Mouse (Mus musculus): ENCODE measurements at regions not wholly inside any gene's neighbourhood (a gene's known extent, or its start where the extent isn't known, plus 50 kb on each side); places are given as distances from the start of the nearest gene placed in this dataset.

DNA sequence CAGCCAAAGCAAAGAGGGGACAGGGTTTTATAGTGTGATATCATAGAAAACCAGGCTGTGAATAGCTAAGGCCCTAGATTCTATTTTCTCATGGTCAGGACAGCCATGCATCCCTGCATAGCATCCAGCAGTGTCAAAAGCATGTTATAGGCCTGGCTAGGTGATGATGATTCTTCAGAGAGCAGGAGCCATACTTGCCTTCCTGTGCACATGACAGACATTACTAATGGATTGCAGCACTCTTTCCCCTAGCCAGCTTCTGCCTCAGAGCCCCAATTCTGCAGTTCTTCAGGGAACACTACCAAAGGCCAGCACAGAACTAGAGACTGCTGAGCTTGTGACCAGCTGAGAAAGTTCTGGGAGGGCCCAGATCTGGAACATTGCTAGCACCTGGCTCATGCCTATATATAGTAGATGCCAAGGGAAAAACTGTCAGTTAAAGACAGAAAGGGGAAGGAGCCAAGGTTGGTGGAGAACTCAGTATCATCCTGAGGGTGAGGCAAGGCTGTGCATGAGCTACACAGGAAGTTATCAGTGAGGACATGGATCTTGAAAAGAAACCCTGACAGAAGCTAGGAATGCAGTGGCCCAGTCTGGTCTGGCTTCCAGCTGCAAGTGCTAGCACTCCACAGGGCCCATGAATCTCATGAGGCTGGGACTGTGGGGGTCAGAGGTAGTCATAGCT is 95.6 kb downstream of the 1810010D01Rik start:
- TF ChIP-seq MAZ (IDR thresholded peaks at IDR 0.05; ENCODE audit: low read depth, low read length) (no peak), ELF1 (IDR thresholded peaks at IDR 0.05; ENCODE audit: low read depth, low read length) (no peak), BHLHE40 (IDR thresholded peaks at IDR 0.05; ENCODE audit: low read depth, low read length) (peak; percentile 27; the same call in 1 of the 2 replicates)
- no peak overlapping the region for H3K4me3 ChIP-seq (replicated peaks in 1 of 3; ENCODE audit: low read depth in 2 of 3, low read length in 2 of 3, poor library complexity in 1 of 3)
- H3K4me1 ChIP-seq (ENCODE audit: control insufficient read depth in 1 of 2, insufficient read depth in 2 of 2) = peaks cover 22 to 46% of the 10 kb centered on the region in 2 experiments
- no peak overlapping the region for H3K9ac ChIP-seq (ENCODE audit: insufficient read depth, low read depth)
- no peaks in the 10 kb centered on the region for H3K9me3 ChIP-seq (replicated peaks; ENCODE audit: low read length)
- H3K79me2 ChIP-seq (replicated peaks; ENCODE audit: control insufficient read depth, extremely low read depth, insufficient read depth, poor library complexity, severe bottlenecking) = no peaks in the 10 kb centered on the region
- peaks cover 16% of the 10 kb centered on the region for H3K27me3 ChIP-seq (replicated peaks)
- H3K27ac ChIP-seq (ENCODE audit: insufficient read depth, low read depth) = no peak overlapping the region
- no peaks in the 10 kb centered on the region for H3K36me3 ChIP-seq (replicated peaks in 1 of 2; ENCODE audit: control insufficient read depth in 1 of 2, insufficient read depth in 1 of 2, low read length in 1 of 2)
- H3K4me2 ChIP-seq (ENCODE audit: insufficient read depth, low read depth, poor library complexity, severe bottlenecking) = peak overlapping the region; percentile 58; the same call in 1 of the 2 replicates
- in situ Hi-C loops (cut with MboI; ENCODE audit: low pct_ligation_motif_present, low pct_unique_long_range_greater_than_20kb, low sequenced_read_pairs) (no loop called here), dilution Hi-C loops (cut with MboI; ENCODE audit: extremely low pct_ligation_motif_present, extremely low pct_unique_long_range_greater_than_20kb, low sequenced_read_pairs) (no loop called here)
- no peak for DNase-seq (ENCODE audit: extremely low read depth)

DNA sequence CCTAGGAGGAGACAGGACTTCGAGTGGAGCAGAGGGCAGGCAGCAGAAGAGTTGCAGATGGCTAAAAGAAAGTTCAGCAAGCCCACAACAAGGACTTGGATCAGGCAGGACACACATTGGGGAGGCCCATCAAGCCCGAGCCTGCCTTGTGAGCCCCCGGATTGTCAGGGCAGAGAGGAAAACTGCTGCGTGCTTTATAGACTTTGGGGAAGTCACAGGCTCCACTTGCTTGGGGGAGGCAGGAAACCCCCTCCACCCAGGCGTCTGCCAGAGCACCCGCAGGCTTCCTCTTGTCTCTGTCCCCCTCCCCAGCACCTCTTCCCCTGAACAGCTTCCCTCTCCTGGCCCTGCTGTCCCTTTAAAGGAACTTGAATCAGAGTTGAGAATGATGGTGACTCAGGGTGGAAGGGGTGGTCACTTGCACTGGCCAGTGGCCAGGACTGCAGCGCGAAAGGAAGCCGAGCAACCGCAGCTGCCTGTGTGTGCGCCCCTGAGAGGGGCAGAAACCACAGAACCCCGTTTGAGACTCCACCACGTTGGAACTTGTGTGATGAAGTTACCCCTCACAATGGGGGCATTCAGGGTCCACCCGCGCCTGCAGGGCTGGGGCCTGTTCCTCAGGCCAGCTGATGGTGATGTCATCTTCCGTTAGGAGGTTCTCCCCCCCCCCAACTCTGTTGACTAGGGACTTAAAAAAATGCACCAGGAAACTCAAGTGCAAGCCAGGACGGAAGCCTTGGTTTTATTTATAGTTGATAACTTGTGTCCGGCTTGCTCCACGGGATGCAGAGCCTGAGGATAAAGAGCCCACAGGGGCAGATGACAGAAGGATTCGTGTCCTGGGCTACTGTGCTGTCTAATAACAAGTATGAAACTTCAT is 96.4 kb downstream of the 1810010D01Rik start:
- TF ChIP-seq E2F4 (IDR thresholded peaks at IDR 0.05; ENCODE audit: insufficient replicate concordance, low read depth, low read length) (no peak), ZNF384 (IDR thresholded peaks at IDR 0.05; ENCODE audit: low read depth, low read length) (0 out of 2 replicates have a peak, but pooled peaks have one; percentile 39), PAX5 (IDR thresholded peaks at IDR 0.05; ENCODE audit: low read length) (no peak), NRF1 (IDR thresholded peaks at IDR 0.05; ENCODE audit: low read depth, low read length) (no peak), USF2 (conservative IDR thresholded peaks at IDR 0.05; ENCODE audit: low read depth, low read length) (no peak), TCF12 (IDR thresholded peaks at IDR 0.05; ENCODE audit: low read depth, low read length) (no peak), MXI1 (IDR thresholded peaks at IDR 0.05; ENCODE audit: low read depth, low read length) (no peak), GABPA (IDR thresholded peaks at IDR 0.05; ENCODE audit: insufficient replicate concordance, low read depth, low read length) (no peak), CHD2 (IDR thresholded peaks at IDR 0.05; ENCODE audit: low read length) (no peak), ETS1 (conservative IDR thresholded peaks at IDR 0.05; ENCODE audit: low read depth, low read length) (peak; percentile 10; the same call in 1 of the 2 replicates), MYC (IDR thresholded peaks at IDR 0.05; ENCODE audit: low read depth, low read length) (no peak), CHD1 (IDR thresholded peaks at IDR 0.05; ENCODE audit: low read depth, low read length) (no peak), JUN (IDR thresholded peaks at IDR 0.05; ENCODE audit: insufficient read depth, low read depth, low read length) (no peak), MAX (IDR thresholded peaks at IDR 0.05; ENCODE audit: low read length) (no peak), SMC3 (IDR thresholded peaks at IDR 0.05; ENCODE audit: low read depth, low read length) (no peak), UBTF (IDR thresholded peaks at IDR 0.05; ENCODE audit: low read depth, low read length) (no peak), JUND (conservative IDR thresholded peaks at IDR 0.05; ENCODE audit: low read depth, low read length) (no peak), MEF2A (IDR thresholded peaks at IDR 0.05; ENCODE audit: borderline replicate concordance, low read depth, low read length) (0 out of 2 replicates have a peak, but pooled peaks have one; percentile 19), POLR2AphosphoS2 (IDR thresholded peaks at IDR 0.05; ENCODE audit: low read depth, low read length) (no peak)
- Histone ChIP-seq H3K79me2 (replicated peaks; ENCODE audit: control insufficient read depth, extremely low read depth, insufficient read depth, poor library complexity, severe bottlenecking) (no peaks in the 10 kb centered on the region), H3K36me3 (replicated peaks in 1 of 2; ENCODE audit: control insufficient read depth in 1 of 2, insufficient read depth in 1 of 2, low read length in 1 of 2) (no peaks in the 10 kb centered on the region), H3K4me3 (replicated peaks in 1 of 3; ENCODE audit: low read depth in 2 of 3, low read length in 2 of 3, poor library complexity in 1 of 3) (no peak overlapping the region), H3K4me2 (ENCODE audit: insufficient read depth, low read depth, poor library complexity, severe bottlenecking) (peak overlapping the region; percentile 58), H3K27ac (ENCODE audit: insufficient read depth, low read depth) (peak overlapping the region; percentile 36; the same call in 1 of the 2 replicates), H3K27me3 (replicated peaks) (peaks cover 12% of the 10 kb centered on the region), H3K4me1 (ENCODE audit: control insufficient read depth in 1 of 2, insufficient read depth in 2 of 2) (peaks cover 22 to 46% of the 10 kb centered on the region in 2 experiments), H3K9me3 (replicated peaks; ENCODE audit: low read length) (no peaks in the 10 kb centered on the region), H3K9ac (ENCODE audit: insufficient read depth, low read depth) (no peak overlapping the region)
- DNase-seq (ENCODE audit: extremely low read depth) = no peak
- dilution Hi-C loops (cut with MboI; ENCODE audit: extremely low pct_ligation_motif_present, extremely low pct_unique_long_range_greater_than_20kb, low sequenced_read_pairs) = no loop called here
- in situ Hi-C loops (cut with MboI; ENCODE audit: low pct_ligation_motif_present, low pct_unique_long_range_greater_than_20kb, low sequenced_read_pairs) = no loop called here
